Mouse (Mus musculus): ENCODE measurements around the gene Myrfl. TPM values are rescaled to one million over a fixed set of nuclear protein-coding genes. Genes with fewer than 3 reads are reported as not detected.

Gene Myrfl
- total RNA-seq, 2 experiments from 2014 or later: 0.58 to 0.71 TPM

DNA sequence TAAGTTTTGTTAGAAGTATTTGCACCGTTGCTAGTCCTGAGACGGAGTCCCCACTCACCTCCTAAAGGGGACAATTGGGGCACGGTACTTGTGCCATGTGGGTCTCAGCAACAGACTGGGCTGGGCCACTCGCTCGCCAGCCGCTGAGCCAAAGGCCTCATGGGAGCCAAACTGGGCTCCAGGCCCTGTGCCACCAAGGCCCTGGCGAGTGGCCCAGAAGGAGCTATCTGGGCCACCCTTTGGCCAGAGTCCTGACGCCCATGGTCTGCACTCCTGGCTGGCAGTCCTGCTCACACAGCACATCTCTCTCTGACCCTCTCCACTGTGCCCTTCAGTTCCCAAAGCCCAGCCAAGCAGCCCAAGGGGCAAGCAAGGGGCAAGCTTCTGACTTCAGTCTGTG is 161.1 kb downstream of the Myrfl start:
- peak; percentile 48 to 62 for DNase-seq (ENCODE audit: extremely low spot score in 1 of 2, low spot score in 2 of 2)
- intact Hi-C loops (cut with DNase I): no loop called here

DNA sequence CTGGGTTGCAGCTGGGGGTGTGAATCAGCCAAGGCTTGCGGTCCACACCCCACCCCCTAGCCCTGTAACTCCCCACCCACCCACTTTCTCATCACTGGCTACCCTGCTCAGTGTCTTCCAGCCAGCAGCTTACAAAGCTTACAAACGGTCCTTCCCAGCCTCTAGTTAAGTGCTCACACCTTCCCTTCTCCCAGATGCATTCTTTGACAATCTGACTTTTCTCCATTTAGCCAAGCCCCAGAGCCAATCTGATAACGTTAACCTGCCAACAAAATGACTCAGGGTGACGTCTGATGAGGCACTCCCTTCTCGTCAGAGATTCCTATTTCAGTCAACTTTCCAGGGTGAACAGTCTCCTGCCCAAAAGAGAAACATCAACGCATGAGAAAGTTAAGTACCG is 163.1 kb downstream of the Myrfl start:
- no peak for DNase-seq (ENCODE audit: extremely low spot score in 1 of 2, low spot score in 2 of 2)
- intact Hi-C loops (cut with DNase I): no loop called here

DNA sequence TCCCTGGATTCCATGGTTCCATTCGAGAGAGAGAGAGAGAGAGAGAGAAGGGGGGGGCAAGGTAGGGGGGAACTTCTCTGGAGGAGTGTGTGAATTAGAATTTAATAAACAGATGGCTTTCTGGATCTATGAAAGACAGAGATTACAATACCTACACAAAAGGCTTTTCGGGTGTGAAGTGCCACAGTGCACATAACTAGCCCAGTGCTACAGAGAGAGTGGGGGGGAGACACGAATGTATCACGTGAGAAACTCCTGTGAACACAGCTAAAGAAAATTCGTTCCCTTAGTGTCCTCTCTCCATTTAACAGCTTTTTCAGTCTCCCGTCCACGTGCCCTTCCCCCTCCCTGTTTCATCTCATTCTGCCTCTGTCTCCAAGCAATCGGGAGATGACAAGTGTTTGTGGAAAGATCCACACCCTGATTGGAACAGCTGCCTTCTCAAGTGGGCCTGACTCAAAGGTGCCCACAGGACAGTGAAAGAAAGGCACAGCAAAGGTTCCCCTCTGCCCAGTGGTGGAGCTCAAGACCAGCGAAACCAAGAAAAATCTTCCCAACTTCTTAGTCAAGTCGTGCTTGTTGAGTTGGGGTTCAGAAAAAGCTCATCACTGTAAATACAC is 166.6 kb downstream of the Myrfl start:
- DNase-seq (ENCODE audit: extremely low spot score in 1 of 2, low spot score in 2 of 2): no peak
- intact Hi-C loops (cut with DNase I): no loop called here

DNA sequence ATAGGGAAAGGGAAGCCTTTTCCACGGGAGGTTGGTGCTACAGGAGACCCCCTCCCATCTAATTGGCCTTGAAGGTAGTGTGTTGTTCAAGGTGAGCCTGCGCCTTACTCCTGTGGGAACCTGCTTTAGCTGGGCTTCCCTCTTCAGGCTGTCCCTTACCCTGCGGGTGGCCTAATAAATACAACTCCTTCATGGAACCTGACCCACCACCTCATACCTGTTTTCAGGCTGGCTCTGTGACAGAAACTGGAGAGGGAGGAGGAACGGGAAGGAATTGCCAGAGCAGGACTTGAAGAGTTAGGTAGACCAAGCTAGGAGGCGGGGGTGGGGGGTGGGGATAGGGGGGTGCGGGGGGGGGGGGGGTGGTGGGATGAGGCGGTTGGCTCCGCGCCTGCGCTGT is 167.9 kb downstream of the Myrfl start:
- intact Hi-C loops (cut with DNase I): no loop called here
- DNase-seq (ENCODE audit: extremely low spot score in 1 of 2, low spot score in 2 of 2): no peak

DNA sequence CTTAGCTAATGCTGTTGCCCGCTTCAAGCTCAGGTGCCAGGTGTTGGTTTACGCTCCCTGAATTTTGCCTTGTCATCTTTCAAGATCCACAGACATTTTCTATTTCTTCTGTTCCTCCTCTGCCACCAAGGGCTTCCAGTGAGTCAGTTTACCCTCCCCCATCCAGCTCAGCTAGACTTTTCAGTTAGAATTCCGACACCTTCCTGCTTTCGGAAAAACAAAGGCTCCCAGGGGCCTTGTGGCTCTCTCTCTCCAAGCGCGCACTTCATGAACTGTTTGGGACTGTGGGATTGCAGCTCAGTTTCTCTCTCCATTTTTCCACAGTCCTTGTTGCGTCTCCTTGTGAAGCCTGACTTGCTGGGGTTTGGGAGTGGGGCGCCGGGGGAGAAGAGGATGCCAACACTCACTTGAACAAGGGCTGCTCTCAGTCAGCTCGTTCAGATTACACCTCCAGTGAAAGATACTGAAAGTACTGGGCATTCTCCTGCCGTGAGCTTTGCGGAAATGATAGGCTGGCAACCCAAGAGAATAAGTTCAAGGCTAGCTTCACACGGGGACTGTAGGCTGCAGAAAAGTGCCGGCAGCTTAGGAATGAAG is 168.9 kb downstream of the Myrfl start:
- DNase-seq (ENCODE audit: extremely low spot score in 1 of 2, low spot score in 2 of 2): no peak
- intact Hi-C loops (cut with DNase I): no loop called here

Other genes starting within 250 kb of the Myrfl start
- gene Rab3ip, start 53.9 kb upstream of the Myrfl start, total RNA-seq (2021): 10 to 100 TPM; 39.6 to 43.4 TPM
- gene Gm10271, start 75.7 kb upstream of the Myrfl start, total RNA-seq (2021): not detected
- under 1 TPM; 0.28 TPM for gene Best3, start 89.4 kb upstream of the Myrfl start, total RNA-seq (2021)
- gene Lrrc10, start 148.4 kb upstream of the Myrfl start, total RNA-seq (2021): under 1 TPM in 1 of 2 experiments, not detected in 1; 0.39 TPM
- gene Cct2, start 166.9 kb upstream of the Myrfl start, total RNA-seq (2021): 100 to 1,000 TPM; 229 to 235 TPM